Mouse (Mus musculus): ENCODE data around the gene Birc7.
A peak's percentile ranks its signal among the peaks of the same experiment; 100 is the strongest.

The Birc7 gene

GRCm38 (mm10) chr2:180966092-180966882 lies 37.5 kb downstream of the Birc7 start:
- peak in 1 of 2 experiments; percentile 34 for DNase-seq (ENCODE audit: low spot score in 2 of 2)

GRCm38 (mm10) chr2:180967010-180967763 lies 38.4 kb downstream of the Birc7 start, which contains the start of gene Arfgap1:
Arfgap1 (plus strand) TSS chr2:180967225.
- DNase-seq (ENCODE audit: low spot score in 2 of 2): peak; percentile 94 to 95

DNA sequence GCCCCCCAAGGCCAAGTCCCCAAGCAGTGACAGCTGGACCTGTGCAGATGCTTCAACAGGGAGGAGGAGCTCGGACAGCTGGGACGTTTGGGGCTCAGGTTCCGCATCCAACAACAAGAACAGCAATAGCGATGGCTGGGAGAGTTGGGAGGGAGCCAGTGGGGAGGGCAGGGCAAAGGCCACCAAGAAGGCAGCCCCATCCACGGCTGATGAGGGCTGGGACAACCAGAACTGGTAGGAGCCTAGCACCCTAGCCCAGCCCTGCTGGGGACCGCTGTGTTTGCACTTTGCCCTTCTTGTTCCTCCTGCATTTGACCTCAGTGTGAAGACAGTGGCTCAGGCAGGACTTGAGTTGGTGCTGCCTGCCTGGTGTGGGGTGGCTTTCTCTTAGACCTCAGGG lies 52.3 kb downstream of the Birc7 start:
- DNase-seq (ENCODE audit: low spot score in 2 of 2): no peak
